Mouse (Mus musculus) neural tube, embryonic 15.5 days (tissue): ENCODE results near the gene Ift81. TPM values are rescaled to one million over a fixed set of nuclear protein-coding genes. Genes with fewer than 3 reads are reported as not detected.

Experiments used
- ATAC-seq: fragments of 200-750 bp; cut with Nextera tagmentation; 2 replicates; pipeline ENCODE4 v1.8.0; 2017; ENCODE audit warnings: mild to moderate bottlenecking, moderate TSS enrichment, moderate library complexity; ENCODE audit not compliant: low FRiP score
- H3K27ac ChIP-seq: fragments of 300-500 bp; sonication (generic); replicated peaks from 2 replicates; pipeline ENCODE4 v1.5.1; 2015; ENCODE audit warnings: mild to moderate bottlenecking, inconsistent platforms
- H3K27me3 ChIP-seq: fragments of 300-500 bp; sonication (generic); replicated peaks from 2 replicates; pipeline ENCODE4 v1.6.1; 2015; ENCODE audit warnings: inconsistent platforms
- H3K36me3 ChIP-seq: fragments of 300-500 bp; sonication (generic); 2 replicates; pipeline ENCODE4 v1.6.1; 2015; ENCODE audit warnings: inconsistent platforms
- H3K4me1 ChIP-seq: fragments of 300-500 bp; sonication (generic); 2 replicates; pipeline ENCODE4 v1.6.1; 2015; ENCODE audit warnings: inconsistent platforms
- H3K4me2 ChIP-seq: fragments of 300-500 bp; sonication (generic); 2 replicates; pipeline ENCODE4 v1.6.1; 2015; ENCODE audit warnings: inconsistent platforms, mild to moderate bottlenecking, moderate library complexity
- H3K4me3 ChIP-seq: fragments of 300-500 bp; sonication (generic); replicated peaks from 2 replicates; pipeline ENCODE4 v1.5.1; 2015; ENCODE audit warnings: mild to moderate bottlenecking, inconsistent platforms
- H3K9ac ChIP-seq: fragments of 300-500 bp; sonication (generic); replicated peaks from 2 replicates; pipeline ENCODE4 v1.6.1; 2015; ENCODE audit warnings: mild to moderate bottlenecking, inconsistent platforms
- H3K9me3 ChIP-seq: fragments of 300-500 bp; sonication (generic); replicated peaks from 2 replicates; pipeline ENCODE4 v1.6.1; 2016; ENCODE audit warnings: inconsistent platforms
- WGBS: fragments of 180-500 bp; shearing (Covaris S2); methylation state at CpG from one replicate; pipeline ENCODE4 v1.1.7; 2015; ENCODE audit warnings: mixed read lengths; 5-methylcytosine and 5-hydroxymethylcytosine counted together
- polyA plus RNA-seq: library from polyadenylated mRNA; unstranded; fragments of >200 nt; fragmentation: Nextera tagmentation; extraction: Ambion mirVana; gene quantifications from 2 replicates; pipeline ENCODE4 v1.2.1, GENCODE M21; 2015

Ift81 gene
- polyA plus RNA-seq, 1 experiment from 2014 or later: 59.2 TPM

- H3K27ac ChIP-seq: no peak overlapping the region
- WGBS: 95% methylated on average over 6 of the region's 6 CpGs
- H3K27me3 ChIP-seq: no peaks in the 10 kb centered on the region
- no peak overlapping the region for H3K4me3 ChIP-seq
- no peak overlapping the region for H3K9ac ChIP-seq
- 0 out of 2 replicates have a peak, but pooled peaks cover 2% of the 10 kb centered on the region for H3K4me1 ChIP-seq
- peaks cover 9% of the 10 kb centered on the region; the same call in 1 of the 2 replicates for H3K36me3 ChIP-seq
- no peak for ATAC-seq
- no peak overlapping the region for H3K4me2 ChIP-seq
- H3K9me3 ChIP-seq: no peaks in the 10 kb centered on the region
Measured at GRCm38 (mm10) chr5:122543392-122543791, 70.9 kb downstream of the Ift81 start.

DNA sequence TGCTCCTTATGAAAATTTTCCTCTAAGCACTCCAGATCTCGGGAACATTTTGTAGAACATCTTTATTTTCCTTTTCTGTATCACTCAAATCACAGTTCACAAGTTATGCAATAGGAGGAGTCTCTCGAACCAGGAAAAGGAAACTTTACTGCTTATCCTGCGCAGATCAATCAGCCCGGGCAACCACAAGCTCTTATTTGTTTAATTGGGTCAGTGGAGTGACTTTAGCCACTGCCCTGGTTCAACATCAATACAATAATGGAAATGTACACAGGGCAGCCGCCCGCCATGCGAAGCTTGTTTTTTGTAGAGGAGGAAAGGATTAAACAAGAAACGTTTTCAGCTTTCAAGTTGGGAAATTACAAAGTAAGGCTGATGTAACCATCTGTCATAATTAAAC lies 72.4 kb downstream of the Ift81 start:
- no peak overlapping the region for H3K4me3 ChIP-seq
- H3K27me3 ChIP-seq: no peaks in the 10 kb centered on the region
- peaks cover 9% of the 10 kb centered on the region; the same call in 1 of the 2 replicates for H3K36me3 ChIP-seq
- H3K9ac ChIP-seq: no peak overlapping the region
- H3K27ac ChIP-seq: no peak overlapping the region
- no peak overlapping the region for H3K4me2 ChIP-seq
- H3K4me1 ChIP-seq: no peaks in the 10 kb centered on the region
- no peaks in the 10 kb centered on the region for H3K9me3 ChIP-seq
- ATAC-seq: no peak
- 93% methylated on average over 8 of the region's 8 CpGs for WGBS

- Histone ChIP-seq H3K9me3 (no peaks in the 10 kb centered on the region), H3K4me2 (no peak overlapping the region), H3K27ac (no peak overlapping the region), H3K27me3 (no peaks in the 10 kb centered on the region), H3K9ac (no peak overlapping the region), H3K4me3 (no peak overlapping the region), H3K4me1 (no peaks in the 10 kb centered on the region), H3K36me3 (peaks cover 9% of the 10 kb centered on the region; the same call in 1 of the 2 replicates)
- ATAC-seq: no peak
- 95% methylated on average over 11 of the region's 11 CpGs for WGBS
Measured at GRCm38 (mm10) chr5:122538077-122538476, 76.2 kb downstream of the Ift81 start.

- no peak for ATAC-seq
- Histone ChIP-seq H3K4me3 (no peak overlapping the region), H3K9ac (no peak overlapping the region), H3K27me3 (no peaks in the 10 kb centered on the region), H3K4me2 (no peak overlapping the region), H3K27ac (no peak overlapping the region), H3K36me3 (peaks cover 9% of the 10 kb centered on the region; the same call in 1 of the 2 replicates), H3K9me3 (no peaks in the 10 kb centered on the region), H3K4me1 (no peaks in the 10 kb centered on the region)
- WGBS: 96% methylated on average over 5 of the region's 5 CpGs
Measured at GRCm38 (mm10) chr5:122537654-122538053, 76.7 kb downstream of the Ift81 start.

DNA sequence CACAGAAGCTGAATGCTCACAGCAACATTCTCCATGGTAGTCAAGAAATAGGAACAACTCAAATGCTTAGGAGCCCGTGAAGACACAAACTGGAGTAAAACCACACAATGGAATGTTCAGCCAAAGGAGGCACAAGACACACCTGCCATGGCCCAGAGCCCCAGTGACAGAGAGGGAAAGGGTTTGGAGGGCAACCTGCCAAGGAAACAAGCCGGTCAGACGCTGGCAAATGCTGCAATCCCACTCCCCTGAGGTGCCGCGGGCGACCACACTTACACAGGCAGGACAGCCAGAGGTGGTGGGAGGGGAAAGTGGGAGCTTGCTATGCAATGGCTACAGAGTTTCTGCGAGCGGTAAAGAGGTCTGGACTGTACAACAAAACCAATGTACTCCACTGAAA lies 80.4 kb downstream of the Ift81 start:
- Histone ChIP-seq H3K36me3 (0 out of 2 replicates have a peak, but pooled peaks cover 1% of the 10 kb centered on the region), H3K9ac (no peak overlapping the region), H3K9me3 (no peaks in the 10 kb centered on the region), H3K27ac (no peak overlapping the region), H3K4me2 (no peak overlapping the region), H3K27me3 (no peaks in the 10 kb centered on the region), H3K4me1 (peaks cover 14% of the 10 kb centered on the region), H3K4me3 (no peak overlapping the region)
- ATAC-seq: no peak
- WGBS: 80% methylated on average over 8 of the region's 8 CpGs

GRCm38 (mm10) chr5:122529913-122530604 lies 84.3 kb downstream of the Ift81 start:
- H3K27ac ChIP-seq: no peak overlapping the region

DNA sequence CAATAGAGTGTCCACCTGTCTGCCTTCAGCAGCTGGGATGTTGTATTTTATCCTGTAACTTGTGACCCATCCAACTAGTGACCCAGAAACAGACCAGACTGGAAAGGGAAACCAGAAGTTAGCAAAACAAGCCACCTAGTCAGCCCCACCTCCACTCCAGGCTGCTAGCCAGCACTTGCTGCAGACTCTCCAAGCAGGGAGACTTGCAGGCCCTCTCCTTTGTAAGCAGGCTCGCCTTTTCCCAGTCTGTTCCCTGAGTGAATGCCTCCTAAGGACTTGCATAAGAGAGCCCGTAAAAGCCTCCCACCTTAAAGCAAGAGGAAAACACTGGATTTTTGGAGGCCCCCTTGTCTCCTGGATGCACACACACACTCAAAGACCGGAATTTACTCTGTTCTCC lies 85.0 kb downstream of the Ift81 start:
- Histone ChIP-seq H3K36me3 (no peaks in the 10 kb centered on the region), H3K9me3 (no peaks in the 10 kb centered on the region), H3K4me2 (no peak overlapping the region), H3K27ac (peak overlapping the region; percentile 54), H3K27me3 (no peaks in the 10 kb centered on the region), H3K4me1 (peaks cover 30% of the 10 kb centered on the region), H3K9ac (no peak overlapping the region), H3K4me3 (no peak overlapping the region)
- ATAC-seq: no peak
- 45% methylated on average over 3 of the region's 3 CpGs for WGBS

More at GRCm38 (mm10) chr5:122529913-122530604, 84.3 kb downstream of the Ift81 start:
- 70% methylated on average over 9 of the region's 9 CpGs for WGBS
- H3K4me3 ChIP-seq: no peak overlapping the region
- H3K9ac ChIP-seq: no peak overlapping the region
- no peaks in the 10 kb centered on the region for H3K9me3 ChIP-seq
- no peak overlapping the region for H3K4me2 ChIP-seq
- H3K36me3 ChIP-seq: no peaks in the 10 kb centered on the region
- no peak for ATAC-seq
- H3K4me1 ChIP-seq: peaks cover 29% of the 10 kb centered on the region
- H3K27me3 ChIP-seq: no peaks in the 10 kb centered on the region

- H3K4me3 ChIP-seq: no peak overlapping the region
- H3K27me3 ChIP-seq: no peaks in the 10 kb centered on the region
- peaks cover 30% of the 10 kb centered on the region for H3K4me1 ChIP-seq
- H3K4me2 ChIP-seq: no peak overlapping the region
- H3K9ac ChIP-seq: no peak overlapping the region
- H3K36me3 ChIP-seq: no peaks in the 10 kb centered on the region
- no peak overlapping the region for H3K27ac ChIP-seq
- WGBS: 86% methylated on average over 3 of the region's 3 CpGs
- ATAC-seq: no peak
- no peaks in the 10 kb centered on the region for H3K9me3 ChIP-seq
Measured at GRCm38 (mm10) chr5:122528591-122528990, 85.7 kb downstream of the Ift81 start.

GRCm38 (mm10) chr5:122527761-122528160 lies 86.6 kb downstream of the Ift81 start:
- Histone ChIP-seq H3K4me3 (no peak overlapping the region), H3K36me3 (no peaks in the 10 kb centered on the region), H3K9ac (no peak overlapping the region), H3K27me3 (no peaks in the 10 kb centered on the region), H3K9me3 (no peaks in the 10 kb centered on the region), H3K4me2 (no peak overlapping the region), H3K4me1 (peaks cover 30% of the 10 kb centered on the region), H3K27ac (0 out of 2 replicates have a peak overlapping the region, but pooled peaks have one; percentile 15)
- WGBS: 63% methylated on average over 11 of the region's 11 CpGs
- ATAC-seq: no peak

DNA sequence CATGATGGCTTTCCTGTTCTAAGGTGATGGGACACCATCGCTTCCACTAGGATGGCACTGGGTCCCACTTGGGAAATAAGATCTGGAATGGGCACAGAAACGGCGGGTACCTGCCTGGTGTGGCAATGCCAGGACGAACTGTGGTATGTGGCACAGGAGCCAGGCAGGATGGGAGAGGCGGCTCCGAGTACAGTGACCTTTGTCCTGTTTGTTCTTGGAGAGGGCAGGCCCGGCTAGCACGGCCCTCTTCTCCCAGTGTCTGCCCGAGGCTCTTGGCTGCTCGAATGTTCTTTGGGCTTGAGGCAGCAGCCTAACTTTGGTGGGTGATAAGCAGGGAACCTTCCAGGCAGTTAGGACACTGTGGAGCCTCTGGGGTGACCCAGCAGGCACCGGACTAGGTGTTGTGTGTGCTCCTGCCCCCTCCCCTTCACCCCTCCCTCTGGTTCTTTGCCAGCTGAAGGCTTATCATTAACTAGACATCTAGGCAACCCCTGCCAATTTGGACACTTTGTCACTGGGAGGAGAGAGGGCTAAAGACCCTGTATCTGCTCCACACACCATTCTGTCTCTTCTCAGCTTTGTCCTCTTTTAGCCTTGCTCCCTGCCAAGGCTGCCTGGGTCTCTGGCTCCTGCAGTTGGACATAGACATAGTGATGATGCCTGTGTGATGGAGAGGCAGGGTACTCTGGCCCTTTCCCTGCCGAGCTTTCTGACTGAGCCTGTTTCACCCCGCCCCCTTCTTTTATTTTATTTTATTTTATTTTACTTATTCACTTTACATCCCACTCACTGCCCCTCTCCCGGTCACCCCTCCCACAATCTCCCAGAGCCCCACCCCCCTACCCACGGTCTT lies 87.2 kb downstream of the Ift81 start:
- Histone ChIP-seq H3K27me3 (no peaks in the 10 kb centered on the region), H3K4me1 (peaks cover 30% of the 10 kb centered on the region), H3K27ac (peak overlapping the region; percentile 33; the same call in 1 of the 2 replicates), H3K36me3 (no peaks in the 10 kb centered on the region), H3K4me2 (no peak overlapping the region), H3K4me3 (no peak overlapping the region), H3K9ac (no peak overlapping the region), H3K9me3 (no peaks in the 10 kb centered on the region)
- ATAC-seq: no peak
- WGBS: 73% methylated on average over 15 of the region's 15 CpGs

GRCm38 (mm10) chr5:122526405-122526804 lies 87.9 kb downstream of the Ift81 start:
- Histone ChIP-seq H3K27ac (peak overlapping the region; percentile 33; the same call in 1 of the 2 replicates), H3K4me2 (no peak overlapping the region), H3K9me3 (no peaks in the 10 kb centered on the region), H3K27me3 (no peaks in the 10 kb centered on the region), H3K9ac (no peak overlapping the region), H3K4me1 (peaks cover 30% of the 10 kb centered on the region), H3K4me3 (no peak overlapping the region), H3K36me3 (no peaks in the 10 kb centered on the region)
- WGBS: 87% methylated on average over 9 of the region's 9 CpGs
- ATAC-seq: peak; percentile 45
